Mouse (Mus musculus) B cell, adult (primary cell): ENCODE results near the gene Lrrc57. TPM values are rescaled to one million over a fixed set of nuclear protein-coding genes. Genes with fewer than 3 reads are reported as not detected.

Experiments used
- total RNA-seq: library from RNA; stranded (reverse); gene quantifications from 4 replicates; pipeline ENCODE4 v1.2.4, GENCODE M21; 2023; ENCODE audit not compliant: inconsistent age

Lrrc57 gene
- 25.7 to 31.7 TPM (median 28.6 TPM) in 4 replicates for total RNA-seq

GRCm38 (mm10) chr2:120608830-120609723 is at the start of gene Lrrc57, which contains the start of gene Haus2:
TSS of gene Lrrc57 (minus strand) at chr2:120609520.
TSS of gene Haus2 (plus strand) at chr2:120609383.

GRCm38 (mm10) chr2:120628886-120629735 is 19.8 kb upstream of the Lrrc57 start, which contains the start of gene Stard9:
TSS of gene Stard9 (plus strand) at chr2:120629121.

GRCm38 (mm10) chr2:120566886-120567797 is 42.2 kb downstream of the Lrrc57 start, which contains the start of gene Snap23:
TSS of gene Snap23 (plus strand) at chr2:120567671.

GRCm38 (mm10) chr2:120563235-120563990 is 45.9 kb downstream of the Lrrc57 start, which contains the start of gene Zfp106:
TSS of gene Zfp106 (minus strand) at chr2:120563843.

Other genes starting within 250 kb of the Lrrc57 start
- 38.4 to 47.2 TPM (median 46.1 TPM) in 4 replicates for gene Ganc, start 205.6 kb downstream of the Lrrc57 start, total RNA-seq
- gene Tmem87a, start 205.4 kb downstream of the Lrrc57 start, total RNA-seq: 47.0 to 54.0 TPM (median 52.7 TPM) in 4 replicates
- 0.67 to 3.9 TPM (median 1.4 TPM) in 4 replicates for gene Capn3, start 153.5 kb downstream of the Lrrc57 start, total RNA-seq
- 116 to 127 TPM (median 121 TPM) in 4 replicates for gene Zfp106, start 45.7 kb downstream of the Lrrc57 start, total RNA-seq
- 38.3 to 58.7 TPM (median 46.8 TPM) in 4 replicates for gene Snap23, start 41.8 kb downstream of the Lrrc57 start, total RNA-seq
- 17.3 to 27.2 TPM (median 19.6 TPM) in 4 replicates for gene Haus2, start 137 bp downstream of the Lrrc57 start, total RNA-seq
- gene Stard9, start 19.6 kb upstream of the Lrrc57 start, total RNA-seq: 0.30 to 0.54 TPM (median 0.45 TPM) in 4 replicates
- gene Cdan1, start 240.6 kb upstream of the Lrrc57 start, total RNA-seq: 36.0 to 45.2 TPM (median 41.7 TPM) in 4 replicates
- 6.9 to 12.3 TPM (median 9.5 TPM) in 4 replicates for gene Ttbk2, start 241.1 kb upstream of the Lrrc57 start, total RNA-seq